23 mouse cellular contexts compared by ENCODE assay signal in the genomic region with DNA sequence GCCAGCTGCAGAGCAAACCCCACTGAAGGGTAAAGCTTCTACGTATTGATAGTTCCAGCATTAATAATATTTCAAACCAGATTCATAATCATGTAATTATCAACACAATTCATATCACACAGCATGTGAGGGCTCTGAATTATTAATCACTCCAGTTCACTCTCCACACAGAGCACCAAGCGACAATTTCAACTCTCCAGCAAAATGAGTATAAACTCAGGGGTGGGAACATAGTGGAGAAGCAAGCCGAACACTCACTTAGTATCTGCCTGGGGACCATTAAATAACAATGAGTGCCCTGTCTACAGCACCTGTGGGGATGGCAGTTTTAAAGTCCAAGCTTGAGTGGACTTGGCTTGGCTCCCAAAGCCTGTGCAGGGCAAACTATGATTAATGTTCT.
DNase-seq lines count a peak whose midpoint lies in the region; ATAC-seq and TF ChIP-seq lines count a peak whose summit lies in the region.
"Had no signal": no experiment of that assay in that cellular context is flagged by ENCODE, and none has a peak within 500 bp of the region (broad histone marks: within the 10 kb centered on the region; RNA-seq: fewer than 3 reads in every experiment).

No protein-coding gene starts in this region.

- intact Hi-C loops in left cerebral cortex, postnatal 25 days (cut with DNase I): no loop called here

- no peak for TF ChIP-seq EP300 in stomach, postnatal 0 days (optimal IDR thresholded peaks at IDR 0.05)

- DNase-seq in adrenal gland, postnatal 10 days: peak; percentile 24
- DNase-seq in adrenal gland, adult (ENCODE audit: inconsistent age in 2 of 2, low spot score in 1 of 2): no peak
- DNase-seq in kidney, adult 9 months: peak; percentile 14
- DNase-seq in stomach, postnatal 0 days (ENCODE audit: low spot score): peak; percentile 21
- DNase-seq in left cerebral cortex, postnatal 25 days (ENCODE audit: low spot score in 2 of 2): no peak
- DNase-seq: adrenal gland, postnatal 14 days; cerebellum, adult 11 months; cerebellum, adult 2 months; cerebellum, adult 9-11 months; cerebellum, postnatal 25 days; gastrocnemius, postnatal 25 days; heart, adult 18-20 months; heart, postnatal 10 days; heart, postnatal 36 days had no signal

- no peaks in the 10 kb centered on the region for H3K36me3 ChIP-seq in hindbrain, embryonic 16.5 days (ENCODE audit: control insufficient read depth, insufficient read depth, low read length)
- H3K36me3 ChIP-seq in hindbrain, embryonic 12.5 days: no peaks in the 10 kb centered on the region
- no peaks in the 10 kb centered on the region for H3K36me3 ChIP-seq in kidney, embryonic 16.5 days (ENCODE audit: insufficient read depth, low read length)
- H3K36me3 ChIP-seq in stomach, postnatal 0 days (ENCODE audit: control insufficient read depth, insufficient read depth, low read length): no peaks in the 10 kb centered on the region
- H3K36me3 ChIP-seq: embryonic facial prominence, embryonic 12.5 days; embryonic facial prominence, embryonic 15.5 days; heart, embryonic 12.5 days; heart, embryonic 15.5 days had no signal

- WGBS in hindbrain, embryonic 16.5 days: 61% methylated on average over 3 of the region's 3 CpGs
- WGBS in hindbrain, embryonic 12.5 days: 84% methylated on average over 3 of the region's 3 CpGs
- WGBS in kidney, embryonic 16.5 days: 79% methylated on average over 3 of the region's 3 CpGs
- WGBS in stomach, postnatal 0 days: 82% methylated on average over 3 of the region's 3 CpGs

- no peak overlapping the region for H3K4me3 ChIP-seq in hindbrain, embryonic 16.5 days (ENCODE audit: low read length)
- H3K4me3 ChIP-seq in hindbrain, embryonic 12.5 days: no peak overlapping the region
- no peak overlapping the region for H3K4me3 ChIP-seq in kidney, embryonic 16.5 days (ENCODE audit: low read length)
- no peak overlapping the region for H3K4me3 ChIP-seq in stomach, postnatal 0 days (ENCODE audit: low read depth, low read length)
- H3K4me3 ChIP-seq: embryonic facial prominence, embryonic 12.5 days; embryonic facial prominence, embryonic 15.5 days; heart, embryonic 12.5 days; heart, embryonic 15.5 days had no signal

- 0 out of 2 replicates have a peak, but pooled peaks have one; percentile 27 for ATAC-seq in hindbrain, embryonic 16.5 days
- no peak for ATAC-seq in hindbrain, embryonic 12.5 days (ENCODE audit: low FRiP score)
- no peak for ATAC-seq in kidney, embryonic 16.5 days (ENCODE audit: low FRiP score, low TSS enrichment)
- no peak for ATAC-seq in stomach, postnatal 0 days (ENCODE audit: low FRiP score, low TSS enrichment)
- ATAC-seq: activated CD4-positive, CD25-positive, alpha-beta regulatory T cell, adult 4 months; forebrain, embryonic 14.5 days had no signal

- no peak overlapping the region for H3K27ac ChIP-seq in hindbrain, embryonic 16.5 days (ENCODE audit: low read depth, low read length)
- no peak overlapping the region for H3K27ac ChIP-seq in hindbrain, embryonic 12.5 days
- no peak overlapping the region for H3K27ac ChIP-seq in kidney, embryonic 16.5 days (ENCODE audit: low read length)
- no peak overlapping the region for H3K27ac ChIP-seq in stomach, postnatal 0 days (replicated peaks)
- H3K27ac ChIP-seq: embryonic facial prominence, embryonic 12.5 days; embryonic facial prominence, embryonic 15.5 days; heart, embryonic 15.5 days had no signal

- no peaks in the 10 kb centered on the region for H3K9me3 ChIP-seq in hindbrain, embryonic 16.5 days (ENCODE audit: control insufficient read depth, low read length)
- H3K9me3 ChIP-seq in hindbrain, embryonic 12.5 days (replicated peaks): no peaks in the 10 kb centered on the region
- no peaks in the 10 kb centered on the region for H3K9me3 ChIP-seq in kidney, embryonic 16.5 days (ENCODE audit: low read length)
- H3K9me3 ChIP-seq in stomach, postnatal 0 days (ENCODE audit: control insufficient read depth, low read length): no peaks in the 10 kb centered on the region
- H3K9me3 ChIP-seq: embryonic facial prominence, embryonic 12.5 days; embryonic facial prominence, embryonic 15.5 days; heart, embryonic 12.5 days; heart, embryonic 15.5 days had no signal

- no peaks in the 10 kb centered on the region for H3K27me3 ChIP-seq in hindbrain, embryonic 16.5 days (replicated peaks; ENCODE audit: control insufficient read depth, insufficient read depth, low read length)
- no peaks in the 10 kb centered on the region for H3K27me3 ChIP-seq in hindbrain, embryonic 12.5 days
- no peaks in the 10 kb centered on the region for H3K27me3 ChIP-seq in kidney, embryonic 16.5 days (ENCODE audit: insufficient read depth, low read length)
- no peaks in the 10 kb centered on the region for H3K27me3 ChIP-seq in stomach, postnatal 0 days (ENCODE audit: control insufficient read depth, insufficient read depth, low read length)
- H3K27me3 ChIP-seq: embryonic facial prominence, embryonic 12.5 days; embryonic facial prominence, embryonic 15.5 days; heart, embryonic 12.5 days; heart, embryonic 15.5 days had no signal

- H3K4me1 ChIP-seq in hindbrain, embryonic 16.5 days (ENCODE audit: control insufficient read depth, insufficient read depth, low read depth, low read length): no peaks in the 10 kb centered on the region
- H3K4me1 ChIP-seq in hindbrain, embryonic 12.5 days: 0 out of 2 replicates have a peak, but pooled peaks cover 3% of the 10 kb centered on the region
- H3K4me1 ChIP-seq in kidney, embryonic 16.5 days (ENCODE audit: insufficient read depth, low read length): no peaks in the 10 kb centered on the region; the same call in 1 of the 2 replicates
- no peaks in the 10 kb centered on the region for H3K4me1 ChIP-seq in stomach, postnatal 0 days (replicated peaks; ENCODE audit: control insufficient read depth, insufficient read depth)
- H3K4me1 ChIP-seq: embryonic facial prominence, embryonic 12.5 days; embryonic facial prominence, embryonic 15.5 days; heart, embryonic 12.5 days; heart, embryonic 15.5 days had no signal

- H3K4me2 ChIP-seq in hindbrain, embryonic 16.5 days (ENCODE audit: low read length): no peak overlapping the region
- H3K4me2 ChIP-seq in hindbrain, embryonic 12.5 days (replicated peaks): no peak overlapping the region
- H3K4me2 ChIP-seq in kidney, embryonic 16.5 days (replicated peaks; ENCODE audit: low read depth, low read length): no peak overlapping the region
- H3K4me2 ChIP-seq in stomach, postnatal 0 days (replicated peaks; ENCODE audit: low read depth): no peak overlapping the region
- H3K4me2 ChIP-seq: embryonic facial prominence, embryonic 12.5 days; embryonic facial prominence, embryonic 15.5 days; heart, embryonic 12.5 days; heart, embryonic 15.5 days had no signal

- no peak overlapping the region for H3K9ac ChIP-seq in hindbrain, embryonic 16.5 days (ENCODE audit: low read depth, low read length)
- H3K9ac ChIP-seq in hindbrain, embryonic 12.5 days: no peak overlapping the region
- H3K9ac ChIP-seq in kidney, embryonic 16.5 days (replicated peaks; ENCODE audit: low read length): no peak overlapping the region
- H3K9ac ChIP-seq in stomach, postnatal 0 days (ENCODE audit: low read length): no peak overlapping the region
- H3K9ac ChIP-seq: embryonic facial prominence, embryonic 12.5 days; embryonic facial prominence, embryonic 15.5 days; heart, embryonic 12.5 days; heart, embryonic 15.5 days had no signal

- TF ChIP-seq CTCF in stomach, postnatal 0 days (IDR thresholded peaks at IDR 0.05; ENCODE audit: low read depth): no peak

Comparison
In these comparisons a context has a peak if more than half of its experiments do, and no peak if none do; other contexts are left out.
1. DNase-seq: peak in adrenal gland, postnatal 10 days (single experiment), kidney, adult 9 months (single experiment) and stomach, postnatal 0 days (single experiment); none in adrenal gland, adult (0 of 2) and left cerebral cortex, postnatal 25 days (0 of 2).